Mouse (Mus musculus): ENCODE measurements around the gene Ccdc115.

GRCm38 (mm10) chr1:34436374-34436773 is 3.1 kb downstream of the Ccdc115 start:
- TF ChIP-seq POLR2A (IDR thresholded peaks at IDR 0.05; ENCODE audit: borderline replicate concordance, low read depth, low read length) (no peak), CTCF (IDR thresholded peaks at IDR 0.05; ENCODE audit: low read depth, low read length) (no peak)

All from bone marrow macrophage, adult 2 months (primary cell).